Mouse (Mus musculus) neural tube, embryonic 11.5 days (tissue): Measurements from ENCODE around the gene St6galnac5. TPM values are rescaled to one million over a fixed set of nuclear protein-coding genes. Genes with fewer than 3 reads are reported as not detected.

ENCODE experiments used
- ATAC-seq: fragments of 200-750 bp; cut with Nextera tagmentation; 2 replicates; pipeline ENCODE4 v1.8.0; 2017; ENCODE audit warnings: moderate number of reproducible peaks, mild to moderate bottlenecking, moderate TSS enrichment, moderate library complexity; ENCODE audit not compliant: insufficient read depth, low FRiP score, low TSS enrichment
- DNase-seq: peaks from one replicate; pipeline ENCODE4 v3.0.0-alpha.2; 2015; ENCODE audit warnings: low spot score
- H3K27ac ChIP-seq: fragments of 300-500 bp; sonication (generic); 2 replicates; pipeline ENCODE4 v1.5.1; 2014; ENCODE audit warnings: low read depth, mild to moderate bottlenecking, low read length
- H3K27me3 ChIP-seq: fragments of 300-500 bp; sonication (generic); 2 replicates; pipeline ENCODE4 v1.6.1; 2014; ENCODE audit warnings: mild to moderate bottlenecking, low read length, mixed read lengths; ENCODE audit not compliant: control insufficient read depth, insufficient read depth
- H3K36me3 ChIP-seq: fragments of 300-500 bp; sonication (generic); 2 replicates; pipeline ENCODE4 v1.6.1; 2014; ENCODE audit warnings: mild to moderate bottlenecking, low read length, moderate library complexity, mixed read lengths; ENCODE audit not compliant: control insufficient read depth, insufficient read depth
- H3K4me1 ChIP-seq: fragments of 300-500 bp; sonication (generic); 2 replicates; pipeline ENCODE4 v1.6.1; 2014; ENCODE audit warnings: low read length, mixed read lengths; ENCODE audit not compliant: control insufficient read depth, insufficient read depth
- H3K4me2 ChIP-seq: fragments of 300-500 bp; sonication (generic); 2 replicates; pipeline ENCODE4 v1.6.1; 2014; ENCODE audit warnings: low read depth, mild to moderate bottlenecking, moderate library complexity
- H3K4me3 ChIP-seq: fragments of 300-500 bp; sonication (generic); 2 replicates; pipeline ENCODE4 v1.5.1; 2014; ENCODE audit warnings: low read depth, low read length
- H3K9ac ChIP-seq: fragments of 300-500 bp; sonication (generic); 2 replicates; pipeline ENCODE4 v1.6.1; 2014; ENCODE audit warnings: mild to moderate bottlenecking, low read length
- H3K9me3 ChIP-seq: fragments of 300-500 bp; sonication (generic); 2 replicates; pipeline ENCODE4 v1.6.1; 2016; ENCODE audit warnings: low read length; ENCODE audit not compliant: control insufficient read depth
- WGBS: fragments of 180-500 bp; shearing (Covaris S2); extraction: QIAGEN DNeasy Blood & Tissue Kit; methylation state at CpG from one replicate; pipeline ENCODE4 v1.1.7; 2014; 5-methylcytosine and 5-hydroxymethylcytosine counted together
- polyA plus RNA-seq: library from polyadenylated mRNA; unstranded; fragments of >200 nt; fragmentation: Nextera tagmentation; extraction: Ambion mirVana; gene quantifications from 2 replicates; pipeline ENCODE4 v1.2.1, GENCODE M21; 2014

Gene St6galnac5
- polyA plus RNA-seq, 1 experiment from 2014 or later = 6.7 TPM

GRCm38 (mm10) chr3:152990787-152991186 is 8.7 kb upstream of the St6galnac5 start:
- Histone ChIP-seq H3K27me3 (no peaks in the 10 kb centered on the region), H3K4me2 (no peak overlapping the region), H3K27ac (no peak overlapping the region), H3K9me3 (no peaks in the 10 kb centered on the region), H3K9ac (no peak overlapping the region), H3K4me1 (no peaks in the 10 kb centered on the region), H3K36me3 (no peaks in the 10 kb centered on the region), H3K4me3 (no peak overlapping the region)
- no peak for DNase-seq
- ATAC-seq = no peak
- WGBS = 85% methylated on average over 2 of the region's 2 CpGs

DNA sequence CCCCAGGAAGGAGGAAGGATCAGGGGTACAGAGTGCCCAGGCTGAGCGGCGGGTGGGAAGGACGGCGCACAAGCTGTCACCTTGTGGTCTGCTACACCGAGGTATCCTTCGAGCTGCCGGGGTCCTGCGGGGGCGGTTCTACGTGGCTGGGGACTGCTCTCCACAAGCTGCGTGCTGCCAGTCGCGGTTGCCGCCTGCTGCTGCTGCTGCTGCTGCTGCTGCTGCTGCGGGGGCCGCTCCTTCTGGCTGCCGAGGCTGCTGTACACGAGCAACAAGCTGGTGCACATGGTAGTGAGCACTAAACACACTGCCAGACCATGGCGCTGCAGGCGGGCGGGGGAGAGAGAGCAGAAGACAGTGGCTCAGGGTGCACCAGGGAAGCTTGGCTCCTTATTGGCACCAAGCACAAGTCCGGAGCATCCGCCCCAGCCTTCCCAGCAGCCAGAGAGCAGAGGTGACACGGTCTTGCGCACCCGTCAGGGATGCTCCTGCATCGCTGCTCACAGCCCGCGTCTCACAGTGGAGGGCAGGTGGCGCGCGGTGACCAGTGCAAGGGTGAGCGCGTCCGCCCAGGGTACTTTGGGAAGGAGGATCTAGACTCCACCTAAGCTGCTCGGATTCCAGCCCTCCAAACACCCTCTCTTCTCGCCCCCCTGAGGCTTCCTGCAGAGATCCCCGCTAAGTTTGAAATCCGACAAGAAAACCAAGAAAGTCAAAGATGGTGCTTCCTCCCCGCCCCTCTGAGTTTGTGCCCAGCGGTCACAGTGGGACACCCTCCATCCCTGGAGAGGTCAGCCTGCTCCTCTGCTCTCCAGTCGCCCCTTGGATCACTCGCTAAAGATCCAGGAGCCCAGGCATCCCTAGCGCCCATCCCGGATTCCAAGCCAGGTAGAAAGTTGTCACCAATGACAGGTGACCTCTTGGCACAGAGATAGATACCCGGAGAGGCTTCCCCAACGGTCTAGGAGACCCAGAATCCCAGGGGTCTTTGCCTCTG is 770 bp downstream of the St6galnac5 start:
- Histone ChIP-seq H3K27me3 (peaks cover 2% of the 10 kb centered on the region; the same call in 1 of the 2 replicates), H3K27ac (no peak overlapping the region), H3K4me2 (peak overlapping the region; percentile 96), H3K4me1 (peaks cover 2% of the 10 kb centered on the region; the same call in 1 of the 2 replicates), H3K4me3 (peak overlapping the region; percentile 52), H3K9ac (peak overlapping the region; percentile 69), H3K9me3 (no peaks in the 10 kb centered on the region), H3K36me3 (no peaks in the 10 kb centered on the region)
- ATAC-seq = peak; percentile 71
- under 1% methylated on average over 47 of the region's 47 CpGs for WGBS
- DNase-seq = peak; percentile 60

- Histone ChIP-seq H3K36me3 (no peaks in the 10 kb centered on the region), H3K4me3 (peak overlapping the region; percentile 52), H3K27ac (no peak overlapping the region), H3K4me2 (peak overlapping the region; percentile 96), H3K4me1 (peaks cover 2% of the 10 kb centered on the region; the same call in 1 of the 2 replicates), H3K27me3 (peaks cover 2% of the 10 kb centered on the region; the same call in 1 of the 2 replicates), H3K9me3 (no peaks in the 10 kb centered on the region), H3K9ac (peak overlapping the region; percentile 69; the same call in 1 of the 2 replicates)
- 9% methylated on average over 6 of the region's 6 CpGs for WGBS
- DNase-seq (no peak), ATAC-seq (no peak)
Measured at GRCm38 (mm10) chr3:152980431-152980830, 1.6 kb downstream of the St6galnac5 start.

GRCm38 (mm10) chr3:152979481-152980092 is 2.5 kb downstream of the St6galnac5 start:
- DNase-seq (no peak), ATAC-seq (no peak)
- Histone ChIP-seq H3K9ac (no peak overlapping the region), H3K4me1 (peaks cover 2% of the 10 kb centered on the region; the same call in 1 of the 2 replicates), H3K36me3 (no peaks in the 10 kb centered on the region), H3K27ac (no peak overlapping the region), H3K9me3 (no peaks in the 10 kb centered on the region), H3K4me2 (no peak overlapping the region), H3K27me3 (peaks cover 2% of the 10 kb centered on the region; the same call in 1 of the 2 replicates), H3K4me3 (no peak overlapping the region)
- WGBS = 72% methylated on average over 11 of the region's 11 CpGs

DNA sequence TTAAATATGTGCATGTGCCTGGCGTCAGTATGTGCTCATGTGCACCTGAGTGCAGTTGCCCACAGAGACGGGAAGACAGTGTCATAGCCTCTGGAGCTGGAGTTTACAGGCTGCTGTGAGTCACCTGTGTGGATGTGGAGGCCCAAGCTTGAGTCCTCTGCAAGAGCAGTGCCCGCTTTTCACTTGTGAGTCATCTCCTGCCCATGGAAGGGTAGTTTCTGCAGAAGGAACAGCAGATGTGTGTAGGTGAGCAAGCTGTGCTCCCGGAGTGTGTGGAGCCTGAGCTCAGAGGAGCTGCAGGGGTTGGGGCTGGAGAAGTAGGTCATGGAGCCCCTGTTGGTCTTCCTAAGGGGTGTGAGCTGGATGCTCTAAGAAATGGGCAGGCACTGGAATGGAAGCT is 10.7 kb downstream of the St6galnac5 start:
- Histone ChIP-seq H3K4me2 (no peak overlapping the region), H3K9ac (no peak overlapping the region), H3K27me3 (no peaks in the 10 kb centered on the region), H3K4me3 (no peak overlapping the region), H3K36me3 (no peaks in the 10 kb centered on the region), H3K9me3 (no peaks in the 10 kb centered on the region), H3K4me1 (no peaks in the 10 kb centered on the region), H3K27ac (no peak overlapping the region)
- DNase-seq (no peak), ATAC-seq (no peak)
- 91% methylated on average over 4 of the region's 4 CpGs for WGBS

DNA sequence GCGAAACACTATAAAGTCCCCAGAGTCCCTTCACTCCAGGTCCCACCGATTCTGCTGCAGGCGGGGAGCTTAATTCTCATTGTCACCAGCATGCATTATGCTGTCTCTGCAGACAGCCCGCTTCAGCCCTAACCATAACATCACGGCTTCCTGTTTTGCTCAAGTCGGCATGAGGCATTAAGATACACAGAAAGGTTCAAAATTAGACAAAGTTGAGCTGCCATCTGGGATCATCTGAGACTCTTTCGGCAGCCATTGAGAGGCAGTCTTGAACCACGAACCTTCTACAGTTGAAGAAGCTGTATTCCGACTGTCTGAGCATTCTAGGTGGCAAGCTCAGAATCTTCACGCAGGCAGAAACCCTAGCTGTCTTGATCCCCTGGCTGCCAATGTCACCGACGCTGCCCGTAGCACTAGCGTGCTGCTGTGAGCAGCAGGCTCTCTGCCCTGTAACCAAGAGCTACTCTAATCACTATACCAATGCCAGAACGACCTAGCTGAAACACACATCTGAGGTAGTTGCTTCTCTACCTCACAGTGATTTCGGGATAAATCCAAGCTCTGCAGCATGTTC is 12.2 kb downstream of the St6galnac5 start:
- Histone ChIP-seq H3K27me3 (no peaks in the 10 kb centered on the region), H3K9ac (no peak overlapping the region), H3K27ac (no peak overlapping the region), H3K4me1 (no peaks in the 10 kb centered on the region), H3K4me3 (no peak overlapping the region), H3K9me3 (no peaks in the 10 kb centered on the region), H3K4me2 (no peak overlapping the region), H3K36me3 (no peaks in the 10 kb centered on the region)
- DNase-seq (no peak), ATAC-seq (no peak)
- 73% methylated on average over 16 of the region's 16 CpGs for WGBS

DNA sequence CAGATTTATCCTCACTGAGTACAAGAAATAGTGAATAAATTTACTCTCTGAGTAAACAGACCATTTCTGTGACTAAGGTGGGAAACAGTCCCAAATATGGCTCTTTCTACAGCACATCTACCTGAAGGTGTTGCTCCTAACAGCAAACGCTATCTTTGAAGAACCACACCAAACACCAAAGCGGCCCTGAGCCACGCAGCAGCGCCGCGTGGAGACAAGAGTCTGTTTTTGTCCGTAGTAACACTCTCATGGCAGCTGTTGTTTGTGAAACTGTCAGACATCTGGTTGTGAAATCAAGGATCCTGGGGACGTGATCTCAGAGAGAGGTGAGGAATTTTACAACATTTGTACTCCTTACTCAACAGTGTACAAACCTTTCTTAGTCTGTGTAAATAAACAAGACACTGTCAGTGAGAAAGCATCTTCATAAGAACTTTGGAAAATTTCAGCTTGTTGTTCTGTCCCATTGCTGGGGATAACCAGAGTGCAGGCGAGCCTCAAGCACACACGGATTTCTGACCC is 20.1 kb downstream of the St6galnac5 start:
- Histone ChIP-seq H3K4me3 (no peak overlapping the region), H3K27ac (no peak overlapping the region), H3K4me1 (no peaks in the 10 kb centered on the region), H3K9me3 (no peaks in the 10 kb centered on the region), H3K27me3 (no peaks in the 10 kb centered on the region), H3K36me3 (no peaks in the 10 kb centered on the region), H3K4me2 (no peak overlapping the region), H3K9ac (no peak overlapping the region)
- ATAC-seq (no peak), DNase-seq (no peak)
- WGBS = 68% methylated on average over 10 of the region's 10 CpGs

DNA sequence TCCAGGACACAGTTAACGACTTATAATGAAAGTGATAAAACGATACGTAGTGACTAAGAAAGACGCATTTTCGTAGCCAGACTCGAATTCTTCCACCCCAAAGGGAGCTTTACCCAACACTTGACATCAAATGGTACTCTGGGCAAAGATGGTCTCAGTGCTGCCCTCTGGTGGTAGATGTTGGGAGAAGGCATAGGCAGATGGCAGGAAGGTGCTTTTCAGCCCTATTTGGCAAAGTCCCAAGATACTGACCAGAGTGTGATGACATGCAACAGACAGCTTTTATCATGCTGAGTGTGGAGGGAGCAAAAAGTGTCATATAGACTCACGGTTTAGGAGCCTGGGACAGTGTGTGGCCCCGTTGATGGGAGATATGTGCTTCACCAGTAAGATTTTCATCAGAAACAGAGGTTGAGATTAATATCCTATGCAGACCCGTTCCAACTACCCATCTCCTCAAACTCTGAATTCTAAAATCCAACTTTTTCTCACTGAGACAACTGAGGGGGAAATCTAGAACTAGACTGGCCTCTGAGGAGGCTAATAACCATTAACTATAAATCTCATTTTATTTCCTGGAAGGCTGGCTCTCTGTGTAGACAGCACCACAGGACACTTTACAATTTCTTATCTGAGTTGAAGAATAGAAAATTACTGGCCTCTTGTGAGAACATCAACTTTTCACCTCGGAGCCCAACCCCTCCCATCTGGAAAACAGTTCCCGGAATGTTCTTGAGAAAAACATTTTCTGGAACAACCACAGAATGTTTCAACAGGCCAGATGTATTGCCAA is 23.5 kb downstream of the St6galnac5 start:
- no peaks in the 10 kb centered on the region for H3K27me3 ChIP-seq
- H3K27ac ChIP-seq = no peak overlapping the region
- WGBS = 75% methylated on average over 11 of the region's 11 CpGs
- no peaks in the 10 kb centered on the region for H3K9me3 ChIP-seq
- DNase-seq (peak; percentile 54), ATAC-seq (no peak)
- H3K4me2 ChIP-seq = no peak overlapping the region
- H3K9ac ChIP-seq = no peak overlapping the region
- no peaks in the 10 kb centered on the region for H3K4me1 ChIP-seq
- no peak overlapping the region for H3K4me3 ChIP-seq
- no peaks in the 10 kb centered on the region for H3K36me3 ChIP-seq
